Mouse (Mus musculus): ENCODE measurements around the gene Eef1akmt3. TPM values are rescaled to one million over a fixed set of nuclear protein-coding genes. Genes with fewer than 3 reads are reported as not detected.

Gene Eef1akmt3
- polyA plus RNA-seq, 1 experiment from 2014 or later, result 0.23 TPM

- H3K9ac ChIP-seq (ENCODE audit: low read depth, low read length), result no peak overlapping the region
- H3K36me3 ChIP-seq (ENCODE audit: control insufficient read depth, insufficient read depth, low read length), result peaks cover 6% of the 10 kb centered on the region
- H3K27me3 ChIP-seq (replicated peaks; ENCODE audit: control insufficient read depth, insufficient read depth, low read length), result no peaks in the 10 kb centered on the region
- no peaks in the 10 kb centered on the region for H3K9me3 ChIP-seq (ENCODE audit: control insufficient read depth, low read length)
- H3K4me2 ChIP-seq (ENCODE audit: low read length), result no peak overlapping the region
- 76% methylated on average over 16 of the region's 16 CpGs for WGBS
- no peak for ATAC-seq
- H3K4me1 ChIP-seq (ENCODE audit: control insufficient read depth, insufficient read depth, low read depth, low read length), result no peaks in the 10 kb centered on the region
- no peak overlapping the region for H3K4me3 ChIP-seq (ENCODE audit: low read length)
- H3K27ac ChIP-seq (ENCODE audit: low read depth, low read length), result no peak overlapping the region
These were observed 22.9 kb downstream of the Eef1akmt3 start for GRCm38 (mm10) chr10:127018422-127018821.

GRCm38 (mm10) chr10:127017071-127017470, 24.2 kb downstream of the Eef1akmt3 start:
- H3K9me3 ChIP-seq (ENCODE audit: control insufficient read depth, low read length), result no peaks in the 10 kb centered on the region
- no peak overlapping the region for H3K27ac ChIP-seq (ENCODE audit: low read depth, low read length)
- no peak overlapping the region for H3K9ac ChIP-seq (ENCODE audit: low read depth, low read length)
- no peaks in the 10 kb centered on the region for H3K36me3 ChIP-seq (ENCODE audit: control insufficient read depth, insufficient read depth, low read length)
- H3K27me3 ChIP-seq (replicated peaks; ENCODE audit: control insufficient read depth, insufficient read depth, low read length), result no peaks in the 10 kb centered on the region
- no peak overlapping the region for H3K4me2 ChIP-seq (ENCODE audit: low read length)
- H3K4me3 ChIP-seq (ENCODE audit: low read length), result no peak overlapping the region
- ATAC-seq, result no peak
- H3K4me1 ChIP-seq (ENCODE audit: control insufficient read depth, insufficient read depth, low read depth, low read length), result no peaks in the 10 kb centered on the region
- WGBS, result 36% methylated on average over 2 of the region's 2 CpGs

GRCm38 (mm10) chr10:127016488-127016887, 24.8 kb downstream of the Eef1akmt3 start:
- Histone ChIP-seq H3K36me3 (ENCODE audit: control insufficient read depth, insufficient read depth, low read length) (no peaks in the 10 kb centered on the region), H3K27me3 (replicated peaks; ENCODE audit: control insufficient read depth, insufficient read depth, low read length) (no peaks in the 10 kb centered on the region), H3K9ac (ENCODE audit: low read depth, low read length) (no peak overlapping the region), H3K27ac (ENCODE audit: low read depth, low read length) (no peak overlapping the region), H3K4me3 (ENCODE audit: low read length) (no peak overlapping the region), H3K4me2 (ENCODE audit: low read length) (no peak overlapping the region), H3K9me3 (ENCODE audit: control insufficient read depth, low read length) (no peaks in the 10 kb centered on the region), H3K4me1 (ENCODE audit: control insufficient read depth, insufficient read depth, low read depth, low read length) (no peaks in the 10 kb centered on the region)
- WGBS, result 63% methylated on average over 5 of the region's 5 CpGs
- ATAC-seq, result no peak

- no peaks in the 10 kb centered on the region for H3K4me1 ChIP-seq (ENCODE audit: control insufficient read depth, insufficient read depth, low read depth, low read length)
- 72% methylated on average over 7 of the region's 7 CpGs for whole genome bisulfite sequencing
- no peaks in the 10 kb centered on the region; the same call in 1 of the 2 replicates for H3K36me3 ChIP-seq (ENCODE audit: control insufficient read depth, insufficient read depth, low read length)
- H3K27ac ChIP-seq (ENCODE audit: low read depth, low read length), result no peak overlapping the region
- H3K9ac ChIP-seq (ENCODE audit: low read depth, low read length), result no peak overlapping the region
- no peak overlapping the region for H3K4me3 ChIP-seq (ENCODE audit: low read length)
- ATAC-seq, result no peak
- H3K27me3 ChIP-seq (replicated peaks; ENCODE audit: control insufficient read depth, insufficient read depth, low read length), result no peaks in the 10 kb centered on the region
- H3K4me2 ChIP-seq (ENCODE audit: low read length), result no peak overlapping the region
- H3K9me3 ChIP-seq (ENCODE audit: control insufficient read depth, low read length), result no peaks in the 10 kb centered on the region
These were observed 37.5 kb downstream of the Eef1akmt3 start for GRCm38 (mm10) chr10:127003806-127004205.

- Histone ChIP-seq H3K27ac (ENCODE audit: low read depth, low read length) (no peak overlapping the region), H3K36me3 (ENCODE audit: control insufficient read depth, insufficient read depth, low read length) (no peaks in the 10 kb centered on the region; the same call in none of the 2 replicates), H3K9me3 (ENCODE audit: control insufficient read depth, low read length) (no peaks in the 10 kb centered on the region), H3K9ac (ENCODE audit: low read depth, low read length) (no peak overlapping the region), H3K4me1 (ENCODE audit: control insufficient read depth, insufficient read depth, low read depth, low read length) (no peaks in the 10 kb centered on the region), H3K4me2 (ENCODE audit: low read length) (no peak overlapping the region), H3K27me3 (replicated peaks; ENCODE audit: control insufficient read depth, insufficient read depth, low read length) (no peaks in the 10 kb centered on the region), H3K4me3 (ENCODE audit: low read length) (no peak overlapping the region)
- ATAC-seq, result no peak
- WGBS, result 87% methylated on average over 8 of the region's 8 CpGs
These were observed 38.0 kb downstream of the Eef1akmt3 start for GRCm38 (mm10) chr10:127003334-127003733.

- H3K27me3 ChIP-seq (replicated peaks; ENCODE audit: control insufficient read depth, insufficient read depth, low read length), result no peaks in the 10 kb centered on the region
- no peak overlapping the region for H3K27ac ChIP-seq (ENCODE audit: low read depth, low read length)
- no peak overlapping the region for H3K9ac ChIP-seq (ENCODE audit: low read depth, low read length)
- no peaks in the 10 kb centered on the region; the same call in none of the 2 replicates for H3K36me3 ChIP-seq (ENCODE audit: control insufficient read depth, insufficient read depth, low read length)
- no peak overlapping the region for H3K4me2 ChIP-seq (ENCODE audit: low read length)
- no peak for ATAC-seq
- H3K4me1 ChIP-seq (ENCODE audit: control insufficient read depth, insufficient read depth, low read depth, low read length), result no peaks in the 10 kb centered on the region
- no peak overlapping the region for H3K4me3 ChIP-seq (ENCODE audit: low read length)
- H3K9me3 ChIP-seq (ENCODE audit: control insufficient read depth, low read length), result no peaks in the 10 kb centered on the region
- 91% methylated on average over 5 of the region's 5 CpGs for WGBS
These were observed 38.5 kb downstream of the Eef1akmt3 start for GRCm38 (mm10) chr10:127002765-127003164.

- H3K27me3 ChIP-seq (replicated peaks; ENCODE audit: control insufficient read depth, insufficient read depth, low read length), result no peaks in the 10 kb centered on the region
- H3K4me3 ChIP-seq (ENCODE audit: low read length), result no peak overlapping the region
- no peaks in the 10 kb centered on the region for H3K4me1 ChIP-seq (ENCODE audit: control insufficient read depth, insufficient read depth, low read depth, low read length)
- H3K9ac ChIP-seq (ENCODE audit: low read depth, low read length), result no peak overlapping the region
- H3K36me3 ChIP-seq (ENCODE audit: control insufficient read depth, insufficient read depth, low read length), result peaks cover 4% of the 10 kb centered on the region
- H3K9me3 ChIP-seq (ENCODE audit: control insufficient read depth, low read length), result no peaks in the 10 kb centered on the region
- no peak overlapping the region for H3K4me2 ChIP-seq (ENCODE audit: low read length)
- ATAC-seq, result no peak
- no peak overlapping the region for H3K27ac ChIP-seq (ENCODE audit: low read depth, low read length)
- WGBS, result 75% methylated on average over 1 of the region's 1 CpGs
These were observed 39.3 kb downstream of the Eef1akmt3 start for GRCm38 (mm10) chr10:127002056-127002455.

GRCm38 (mm10) chr10:127001297-127001696, 40.0 kb downstream of the Eef1akmt3 start:
- Histone ChIP-seq H3K27me3 (replicated peaks; ENCODE audit: control insufficient read depth, insufficient read depth, low read length) (no peaks in the 10 kb centered on the region), H3K36me3 (ENCODE audit: control insufficient read depth, insufficient read depth, low read length) (peaks cover 4% of the 10 kb centered on the region), H3K4me1 (ENCODE audit: control insufficient read depth, insufficient read depth, low read depth, low read length) (no peaks in the 10 kb centered on the region), H3K9ac (ENCODE audit: low read depth, low read length) (no peak overlapping the region), H3K4me2 (ENCODE audit: low read length) (no peak overlapping the region), H3K27ac (ENCODE audit: low read depth, low read length) (no peak overlapping the region), H3K9me3 (ENCODE audit: control insufficient read depth, low read length) (no peaks in the 10 kb centered on the region), H3K4me3 (ENCODE audit: low read length) (no peak overlapping the region)
- ATAC-seq, result no peak
- WGBS, result 88% methylated on average over 9 of the region's 9 CpGs

- Histone ChIP-seq H3K9ac (ENCODE audit: low read depth, low read length) (no peak within 1 kb of the TSS), H3K9me3 (ENCODE audit: control insufficient read depth, low read length) (no peaks in the 10 kb centered on the region), H3K4me1 (ENCODE audit: control insufficient read depth, insufficient read depth, low read depth, low read length) (no peaks in the 10 kb centered on the region), H3K27me3 (replicated peaks; ENCODE audit: control insufficient read depth, insufficient read depth, low read length) (no peaks in the 10 kb centered on the region), H3K4me2 (ENCODE audit: low read length) (no peak within 1 kb of the TSS), H3K27ac (ENCODE audit: low read depth, low read length) (no peak within 1 kb of the TSS), H3K36me3 (ENCODE audit: control insufficient read depth, insufficient read depth, low read length) (peaks cover 4% of the 10 kb centered on the region), H3K4me3 (ENCODE audit: low read length) (no peak within 1 kb of the TSS)
- WGBS, result 94% methylated on average over 5 of the region's 5 CpGs
- no peak for ATAC-seq
These were observed 40.8 kb downstream of the Eef1akmt3 start, which contains the start of gene Avil for GRCm38 (mm10) chr10:127000529-127000928. TSS of gene Avil (plus strand) at chr10:127000709.

All from hindbrain, embryonic 16.5 days (tissue).